Mouse (Mus musculus): ENCODE results near the gene Sox5. TPM values are rescaled to one million over a fixed set of nuclear protein-coding genes. Genes with fewer than 3 reads are reported as not detected.

The Sox5 gene
- polyA plus RNA-seq, 1 experiment from 2014 or later: 3.3 TPM

GRCm38 (mm10) chr6:144511925-144512324, 269.9 kb downstream of the Sox5 start:
- no peak overlapping the region for H3K27ac ChIP-seq (ENCODE audit: low read depth, low read length)

DNA sequence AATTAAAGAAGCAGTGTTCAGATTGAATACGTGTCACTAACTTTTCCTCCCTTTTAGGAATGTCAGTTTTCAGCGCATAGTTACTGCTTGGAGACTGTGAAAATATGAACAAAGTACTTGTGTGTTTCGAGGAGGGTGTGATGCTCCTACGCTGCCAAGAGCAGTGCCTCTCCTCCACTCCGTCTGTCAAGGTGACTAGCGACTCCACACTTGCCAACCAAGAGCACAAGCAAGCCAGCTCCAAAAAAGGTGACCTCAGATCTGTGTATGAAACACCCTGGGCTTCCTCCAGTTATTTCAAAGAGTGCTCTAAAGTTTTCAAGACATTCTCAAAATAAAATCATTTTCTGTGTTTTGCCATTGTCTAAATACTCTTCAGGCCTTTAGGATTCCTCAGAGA, 271.6 kb downstream of the Sox5 start:
- ATAC-seq: no peak
- H3K4me3 ChIP-seq (ENCODE audit: low read depth, low read length): no peak overlapping the region
- no peaks in the 10 kb centered on the region for H3K27me3 ChIP-seq (replicated peaks; ENCODE audit: control insufficient read depth, insufficient read depth, low read length)
- TF ChIP-seq CTCF (IDR thresholded peaks at IDR 0.05; ENCODE audit: low read depth): no peak
- H3K9ac ChIP-seq (ENCODE audit: low read depth, low read length): no peak overlapping the region
- WGBS: 81% methylated on average over 6 of the region's 6 CpGs
- H3K4me2 ChIP-seq (replicated peaks; ENCODE audit: low read depth): no peak overlapping the region
- H3K9me3 ChIP-seq (ENCODE audit: control insufficient read depth): no peaks in the 10 kb centered on the region
- no peaks in the 10 kb centered on the region for H3K4me1 ChIP-seq (replicated peaks; ENCODE audit: control insufficient read depth, insufficient read depth, low read length)
- no peaks in the 10 kb centered on the region for H3K36me3 ChIP-seq (ENCODE audit: control insufficient read depth, insufficient read depth)
- H3K27ac ChIP-seq (ENCODE audit: low read depth, low read length): no peak overlapping the region

More at GRCm38 (mm10) chr6:144511925-144512324, 269.9 kb downstream of the Sox5 start:
- Histone ChIP-seq H3K4me3 (ENCODE audit: low read depth, low read length) (no peak overlapping the region), H3K9me3 (ENCODE audit: control insufficient read depth) (no peaks in the 10 kb centered on the region), H3K4me1 (replicated peaks; ENCODE audit: control insufficient read depth, insufficient read depth, low read length) (no peaks in the 10 kb centered on the region), H3K36me3 (ENCODE audit: control insufficient read depth, insufficient read depth) (no peaks in the 10 kb centered on the region), H3K27me3 (replicated peaks; ENCODE audit: control insufficient read depth, insufficient read depth, low read length) (no peaks in the 10 kb centered on the region), H3K4me2 (replicated peaks; ENCODE audit: low read depth) (no peak overlapping the region), H3K9ac (ENCODE audit: low read depth, low read length) (no peak overlapping the region)
- no peak for TF ChIP-seq CTCF (IDR thresholded peaks at IDR 0.05; ENCODE audit: low read depth)
- ATAC-seq: no peak
- 87% methylated on average over 7 of the region's 7 CpGs for WGBS

DNA sequence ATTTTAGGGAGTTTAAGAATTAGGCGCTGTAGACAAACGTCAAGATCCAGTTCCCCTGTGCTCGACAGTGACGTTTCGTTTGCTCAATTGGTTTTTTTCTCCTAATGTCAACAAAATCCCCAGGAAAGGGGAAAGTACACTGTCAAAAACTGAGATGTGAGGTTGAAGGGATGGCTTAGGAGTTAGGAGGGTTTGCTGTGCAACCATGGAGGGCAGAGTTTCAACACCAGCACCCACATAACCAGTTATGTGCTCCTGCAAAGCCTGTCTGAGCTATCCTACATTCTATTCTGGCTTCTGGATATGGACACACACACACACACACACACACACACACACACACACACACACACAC, 277.6 kb downstream of the Sox5 start:
- no peak for TF ChIP-seq CTCF (IDR thresholded peaks at IDR 0.05; ENCODE audit: low read depth)
- Histone ChIP-seq H3K36me3 (ENCODE audit: control insufficient read depth, insufficient read depth) (no peaks in the 10 kb centered on the region), H3K27ac (ENCODE audit: low read depth, low read length) (no peak overlapping the region), H3K9me3 (ENCODE audit: control insufficient read depth) (no peaks in the 10 kb centered on the region), H3K4me3 (ENCODE audit: low read depth, low read length) (no peak overlapping the region), H3K4me1 (replicated peaks; ENCODE audit: control insufficient read depth, insufficient read depth, low read length) (no peaks in the 10 kb centered on the region), H3K27me3 (replicated peaks; ENCODE audit: control insufficient read depth, insufficient read depth, low read length) (no peaks in the 10 kb centered on the region), H3K9ac (ENCODE audit: low read depth, low read length) (no peak overlapping the region), H3K4me2 (replicated peaks; ENCODE audit: low read depth) (no peak overlapping the region)
- 22% methylated on average over 5 of the region's 5 CpGs for WGBS
- ATAC-seq: no peak

DNA sequence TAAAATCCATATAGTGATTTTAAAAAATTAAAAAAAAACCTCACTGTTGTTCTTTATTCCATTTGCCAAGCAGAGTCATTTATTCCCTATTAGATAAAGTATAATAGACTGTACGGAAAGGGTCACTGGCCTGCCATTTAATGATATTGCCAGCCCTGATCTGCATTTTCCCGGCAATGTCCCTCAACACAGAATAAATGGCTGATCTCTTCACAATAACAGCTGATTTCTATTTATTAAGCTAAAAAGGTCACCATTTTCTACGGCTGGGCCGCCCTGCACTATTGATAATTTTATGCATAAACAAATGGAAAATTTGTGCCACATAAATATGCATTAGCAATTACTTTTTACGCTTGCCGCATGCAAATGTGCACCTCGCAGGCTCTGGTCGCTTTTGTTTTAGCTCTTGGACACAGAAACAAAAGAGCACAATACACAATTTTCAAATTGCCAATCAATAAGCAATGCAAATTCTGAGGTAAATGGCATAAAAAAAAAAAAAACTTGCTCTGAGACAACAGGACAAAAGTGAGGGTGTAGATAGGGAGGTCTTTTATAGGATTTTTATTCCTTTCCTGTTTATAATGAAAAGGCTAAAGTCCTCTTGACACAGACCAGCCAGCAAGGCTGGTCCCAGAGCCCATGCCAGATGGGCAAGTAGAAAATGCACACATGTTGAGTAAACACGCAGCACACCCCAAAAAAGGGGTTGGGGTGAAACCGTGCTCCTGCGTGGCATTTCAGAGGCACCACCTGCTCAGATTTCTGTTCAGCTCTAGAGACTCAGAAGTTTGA, 278.2 kb downstream of the Sox5 start:
- H3K4me2 ChIP-seq (replicated peaks; ENCODE audit: low read depth): no peak overlapping the region
- H3K4me3 ChIP-seq (ENCODE audit: low read depth, low read length): no peak overlapping the region
- no peak for TF ChIP-seq CTCF (IDR thresholded peaks at IDR 0.05; ENCODE audit: low read depth)
- H3K9ac ChIP-seq (ENCODE audit: low read depth, low read length): no peak overlapping the region
- no peaks in the 10 kb centered on the region for H3K36me3 ChIP-seq (ENCODE audit: control insufficient read depth, insufficient read depth)
- no peaks in the 10 kb centered on the region for H3K4me1 ChIP-seq (replicated peaks; ENCODE audit: control insufficient read depth, insufficient read depth, low read length)
- WGBS: 75% methylated on average over 11 of the region's 11 CpGs
- H3K27ac ChIP-seq (ENCODE audit: low read depth, low read length): no peak overlapping the region
- H3K27me3 ChIP-seq (replicated peaks; ENCODE audit: control insufficient read depth, insufficient read depth, low read length): no peaks in the 10 kb centered on the region
- H3K9me3 ChIP-seq (ENCODE audit: control insufficient read depth): no peaks in the 10 kb centered on the region
- ATAC-seq: no peak

DNA sequence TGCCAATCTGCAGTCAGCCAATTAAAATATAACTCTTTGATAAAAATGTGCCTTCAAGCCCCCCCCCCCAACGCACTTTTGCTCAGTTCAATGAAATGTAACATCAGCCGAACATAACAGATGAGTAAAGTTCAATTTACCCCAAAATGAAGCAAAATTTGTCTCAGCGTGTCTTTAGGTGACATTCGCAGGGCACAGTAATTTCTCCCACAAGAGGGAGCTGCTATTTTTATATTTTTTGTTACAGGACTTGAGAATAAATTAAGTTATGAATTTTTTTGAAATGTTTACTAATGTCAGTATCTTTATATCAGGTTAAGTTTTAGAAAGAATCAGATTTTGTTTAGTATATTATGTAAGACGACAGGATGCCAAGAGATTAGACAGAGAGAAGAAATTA, 280.3 kb downstream of the Sox5 start:
- TF ChIP-seq CTCF (IDR thresholded peaks at IDR 0.05; ENCODE audit: low read depth): no peak
- no peak overlapping the region for H3K9ac ChIP-seq (ENCODE audit: low read depth, low read length)
- H3K9me3 ChIP-seq (ENCODE audit: control insufficient read depth): no peaks in the 10 kb centered on the region
- 87% methylated on average over 5 of the region's 5 CpGs for WGBS
- H3K27me3 ChIP-seq (replicated peaks; ENCODE audit: control insufficient read depth, insufficient read depth, low read length): no peaks in the 10 kb centered on the region
- no peak overlapping the region for H3K4me2 ChIP-seq (replicated peaks; ENCODE audit: low read depth)
- no peak for ATAC-seq
- no peak overlapping the region for H3K27ac ChIP-seq (ENCODE audit: low read depth, low read length)
- H3K36me3 ChIP-seq (ENCODE audit: control insufficient read depth, insufficient read depth): no peaks in the 10 kb centered on the region
- H3K4me1 ChIP-seq (replicated peaks; ENCODE audit: control insufficient read depth, insufficient read depth, low read length): no peaks in the 10 kb centered on the region
- no peak overlapping the region for H3K4me3 ChIP-seq (ENCODE audit: low read depth, low read length)

DNA sequence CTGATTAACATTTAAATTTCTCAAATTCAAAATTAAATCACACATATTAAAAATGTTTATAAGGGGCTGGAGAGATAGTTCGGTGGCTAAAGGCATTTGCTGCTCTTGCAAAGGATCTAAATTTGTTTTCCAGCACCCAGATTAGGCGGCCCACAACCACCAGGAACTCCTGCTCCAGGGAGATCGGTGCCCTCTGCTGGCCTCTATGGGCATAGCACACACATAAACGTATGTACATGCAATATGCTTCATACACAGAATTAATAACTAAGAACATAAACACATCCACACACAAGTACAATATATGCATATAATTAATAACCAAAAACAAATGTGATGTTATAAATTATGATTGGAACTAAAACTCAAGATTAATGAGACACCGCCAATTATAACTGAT, 283.6 kb downstream of the Sox5 start:
- H3K27me3 ChIP-seq (replicated peaks; ENCODE audit: control insufficient read depth, insufficient read depth, low read length): no peaks in the 10 kb centered on the region
- no peak for ATAC-seq
- no peak overlapping the region for H3K4me3 ChIP-seq (ENCODE audit: low read depth, low read length)
- no peaks in the 10 kb centered on the region for H3K9me3 ChIP-seq (ENCODE audit: control insufficient read depth)
- no peaks in the 10 kb centered on the region for H3K36me3 ChIP-seq (ENCODE audit: control insufficient read depth, insufficient read depth)
- H3K4me1 ChIP-seq (replicated peaks; ENCODE audit: control insufficient read depth, insufficient read depth, low read length): no peaks in the 10 kb centered on the region
- H3K27ac ChIP-seq (ENCODE audit: low read depth, low read length): no peak overlapping the region
- no peak overlapping the region for H3K9ac ChIP-seq (ENCODE audit: low read depth, low read length)
- peak; percentile 49 for TF ChIP-seq CTCF (IDR thresholded peaks at IDR 0.05; ENCODE audit: low read depth)
- H3K4me2 ChIP-seq (replicated peaks; ENCODE audit: low read depth): no peak overlapping the region
- 99% methylated on average over 5 of the region's 5 CpGs for WGBS

Data from intestine, postnatal 0 days (tissue).